Mouse (Mus musculus): ENCODE results near the gene Ptprn. TPM values are rescaled to one million over a fixed set of nuclear protein-coding genes. Genes with fewer than 3 reads are reported as not detected.

Gene Ptprn
- polyA plus RNA-seq, 1 experiment from 2014 or later: 4.3 TPM

DNA sequence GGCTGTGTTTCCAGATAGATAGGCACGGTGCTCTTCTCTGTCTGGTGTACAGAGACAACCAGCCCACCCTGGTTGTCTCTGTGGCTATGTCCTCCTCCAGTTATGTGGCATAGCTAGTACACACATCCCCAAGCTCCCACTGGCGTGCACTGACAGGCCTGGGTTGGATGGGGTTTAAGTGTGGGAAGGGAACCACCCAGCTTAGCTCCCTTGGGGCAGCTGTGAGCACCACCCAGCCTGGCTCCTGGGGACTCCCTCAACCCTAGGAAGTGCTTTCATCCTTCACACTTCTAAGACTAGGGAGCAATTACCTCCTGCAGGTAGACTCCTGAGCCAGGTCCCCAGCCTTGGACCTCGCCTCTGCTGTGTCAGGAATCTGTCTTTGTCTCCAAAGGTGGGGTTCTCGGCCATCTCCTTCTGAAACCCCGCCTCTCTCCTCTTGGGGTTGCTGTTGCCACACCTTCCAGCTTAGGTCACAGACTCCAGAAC, 32.6 kb downstream of the Ptprn start, which contains the start of gene A630095N17Rik:
TSS of gene A630095N17Rik (minus strand) at position 439 of the 489 bp plus-strand sequence.
- H3K9me3 ChIP-seq (ENCODE audit: control insufficient read depth, low read length): no peaks in the 10 kb centered on the region

GRCm38 (mm10) chr1:75231224-75231623, 33.1 kb downstream of the Ptprn start:
- H3K4me1 ChIP-seq (replicated peaks; ENCODE audit: control insufficient read depth, insufficient read depth, low read length): no peaks in the 10 kb centered on the region
- no peak overlapping the region for H3K4me2 ChIP-seq (ENCODE audit: low read depth, low read length, severe bottlenecking)
- DNase-seq (ENCODE audit: low spot score) (no peak), ATAC-seq (replicated peaks; ENCODE audit: low FRiP score) (no peak)
- H3K27me3 ChIP-seq (ENCODE audit: control insufficient read depth, insufficient read depth, low read length): no peaks in the 10 kb centered on the region
- H3K27ac ChIP-seq (ENCODE audit: low read depth, low read length): no peak overlapping the region
- H3K9ac ChIP-seq (ENCODE audit: low read length): no peak overlapping the region
- 76% methylated on average over 4 of the region's 4 CpGs for WGBS
- no peaks in the 10 kb centered on the region for H3K36me3 ChIP-seq (ENCODE audit: control insufficient read depth, insufficient read depth, low read length)
- no peak overlapping the region for H3K4me3 ChIP-seq (ENCODE audit: low read depth, low read length)
- no peaks in the 10 kb centered on the region for H3K9me3 ChIP-seq (ENCODE audit: control insufficient read depth, low read length)

More for the DNA sequence above, 32.6 kb downstream of the Ptprn start, which contains the start of gene A630095N17Rik:
- no peaks in the 10 kb centered on the region for H3K36me3 ChIP-seq (ENCODE audit: control insufficient read depth, insufficient read depth, low read length)
- H3K27me3 ChIP-seq (ENCODE audit: control insufficient read depth, insufficient read depth, low read length): no peaks in the 10 kb centered on the region
- 71% methylated on average over 5 of the region's 5 CpGs for WGBS
- H3K4me2 ChIP-seq (ENCODE audit: low read depth, low read length, severe bottlenecking): no peak within 1 kb of the TSS
- no peak within 1 kb of the TSS for H3K27ac ChIP-seq (ENCODE audit: low read depth, low read length)
- ATAC-seq (replicated peaks; ENCODE audit: low FRiP score) (no peak), DNase-seq (ENCODE audit: low spot score) (no peak)
- H3K4me1 ChIP-seq (replicated peaks; ENCODE audit: control insufficient read depth, insufficient read depth, low read length): peaks cover under 1% of the 10 kb centered on the region; the same call in 1 of the 2 replicates
- H3K9ac ChIP-seq (ENCODE audit: low read length): no peak within 1 kb of the TSS
- H3K4me3 ChIP-seq (ENCODE audit: low read depth, low read length): no peak within 1 kb of the TSS

GRCm38 (mm10) chr1:75230335-75230994, 33.8 kb downstream of the Ptprn start:
- Histone ChIP-seq H3K27ac (ENCODE audit: low read depth, low read length) (no peak overlapping the region), H3K4me2 (ENCODE audit: low read depth, low read length, severe bottlenecking) (no peak overlapping the region), H3K4me3 (ENCODE audit: low read depth, low read length) (no peak overlapping the region), H3K9ac (ENCODE audit: low read length) (no peak overlapping the region), H3K27me3 (ENCODE audit: control insufficient read depth, insufficient read depth, low read length) (no peaks in the 10 kb centered on the region), H3K9me3 (ENCODE audit: control insufficient read depth, low read length) (no peaks in the 10 kb centered on the region), H3K36me3 (ENCODE audit: control insufficient read depth, insufficient read depth, low read length) (no peaks in the 10 kb centered on the region), H3K4me1 (replicated peaks; ENCODE audit: control insufficient read depth, insufficient read depth, low read length) (no peaks in the 10 kb centered on the region)
- WGBS: 71% methylated on average over 7 of the region's 7 CpGs
- DNase-seq (ENCODE audit: low spot score): no peak
- ATAC-seq (replicated peaks; ENCODE audit: low FRiP score): no peak

GRCm38 (mm10) chr1:75229158-75229557, 35.1 kb downstream of the Ptprn start:
- no peak for ATAC-seq (replicated peaks; ENCODE audit: low FRiP score)
- Histone ChIP-seq H3K36me3 (ENCODE audit: control insufficient read depth, insufficient read depth, low read length) (no peaks in the 10 kb centered on the region), H3K27ac (ENCODE audit: low read depth, low read length) (no peak overlapping the region), H3K4me2 (ENCODE audit: low read depth, low read length, severe bottlenecking) (no peak overlapping the region), H3K4me1 (replicated peaks; ENCODE audit: control insufficient read depth, insufficient read depth, low read length) (no peaks in the 10 kb centered on the region), H3K9me3 (ENCODE audit: control insufficient read depth, low read length) (no peaks in the 10 kb centered on the region), H3K4me3 (ENCODE audit: low read depth, low read length) (no peak overlapping the region), H3K27me3 (ENCODE audit: control insufficient read depth, insufficient read depth, low read length) (no peaks in the 10 kb centered on the region), H3K9ac (ENCODE audit: low read length) (no peak overlapping the region)
- 83% methylated on average over 4 of the region's 4 CpGs for WGBS
- DNase-seq (ENCODE audit: low spot score): no peak

DNA sequence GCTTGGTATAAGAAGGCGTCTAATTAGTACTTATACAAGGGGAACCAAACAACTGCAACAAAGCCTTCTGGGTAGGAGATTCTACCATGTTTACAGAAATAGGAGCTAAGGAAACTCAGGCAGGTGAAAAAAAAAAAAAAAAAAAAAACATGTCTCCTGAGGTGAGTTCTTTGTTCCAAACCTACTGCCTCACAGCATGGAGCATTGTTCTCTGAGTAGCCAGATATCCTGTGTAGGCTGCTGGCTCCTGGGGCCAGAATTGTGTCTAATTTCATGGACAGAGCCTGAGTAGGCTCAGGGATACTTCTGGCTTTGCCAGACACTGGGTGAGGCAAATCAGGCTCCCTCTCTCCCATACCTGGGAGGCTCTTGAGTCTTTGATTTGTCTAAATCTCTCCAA, 36.6 kb downstream of the Ptprn start:
- WGBS: 59% methylated on average over 1 of the region's 1 CpGs

DNA sequence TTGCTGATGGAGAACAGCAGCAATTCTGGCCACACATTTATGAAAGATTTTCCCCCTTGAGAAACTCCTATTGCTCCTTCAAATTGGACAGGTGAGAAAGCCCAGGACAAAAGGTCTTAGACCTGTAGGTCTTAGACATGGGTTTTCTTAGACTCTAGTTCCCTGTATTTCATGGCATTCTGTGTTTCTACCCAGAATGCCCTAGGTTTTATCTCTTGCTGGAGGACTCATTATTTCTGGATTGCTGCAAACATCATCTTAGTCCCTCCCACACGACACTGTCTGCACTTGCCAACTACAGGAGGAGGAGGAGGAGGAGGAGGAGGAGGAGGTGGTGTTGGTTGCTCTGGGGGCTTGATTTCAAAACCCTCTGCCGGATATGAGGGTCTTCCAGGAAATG, 38.2 kb downstream of the Ptprn start:
- ATAC-seq (replicated peaks; ENCODE audit: low FRiP score) (no peak), DNase-seq (ENCODE audit: low spot score) (no peak)
- H3K36me3 ChIP-seq (ENCODE audit: control insufficient read depth, insufficient read depth, low read length): no peaks in the 10 kb centered on the region
- H3K4me2 ChIP-seq (ENCODE audit: low read depth, low read length, severe bottlenecking): no peak overlapping the region
- no peaks in the 10 kb centered on the region for H3K9me3 ChIP-seq (ENCODE audit: control insufficient read depth, low read length)
- H3K9ac ChIP-seq (ENCODE audit: low read length): no peak overlapping the region
- no peaks in the 10 kb centered on the region for H3K4me1 ChIP-seq (replicated peaks; ENCODE audit: control insufficient read depth, insufficient read depth, low read length)
- H3K27me3 ChIP-seq (ENCODE audit: control insufficient read depth, insufficient read depth, low read length): peaks cover 5% of the 10 kb centered on the region; the same call in 1 of the 2 replicates
- no peak overlapping the region for H3K4me3 ChIP-seq (ENCODE audit: low read depth, low read length)
- WGBS: 75% methylated on average over 2 of the region's 2 CpGs
- no peak overlapping the region for H3K27ac ChIP-seq (ENCODE audit: low read depth, low read length)

More for the DNA sequence above, 36.6 kb downstream of the Ptprn start:
- Histone ChIP-seq H3K4me3 (ENCODE audit: low read depth, low read length) (no peak overlapping the region), H3K27me3 (ENCODE audit: control insufficient read depth, insufficient read depth, low read length) (0 out of 2 replicates have a peak, but pooled peaks cover 1% of the 10 kb centered on the region), H3K9ac (ENCODE audit: low read length) (no peak overlapping the region), H3K4me2 (ENCODE audit: low read depth, low read length, severe bottlenecking) (no peak overlapping the region), H3K27ac (ENCODE audit: low read depth, low read length) (no peak overlapping the region), H3K36me3 (ENCODE audit: control insufficient read depth, insufficient read depth, low read length) (no peaks in the 10 kb centered on the region), H3K9me3 (ENCODE audit: control insufficient read depth, low read length) (no peaks in the 10 kb centered on the region), H3K4me1 (replicated peaks; ENCODE audit: control insufficient read depth, insufficient read depth, low read length) (no peaks in the 10 kb centered on the region)
- DNase-seq (ENCODE audit: low spot score) (no peak), ATAC-seq (replicated peaks; ENCODE audit: low FRiP score) (no peak)

GRCm38 (mm10) chr1:75225473-75225872, 38.8 kb downstream of the Ptprn start:
- WGBS: 71% methylated on average over 3 of the region's 3 CpGs
- Histone ChIP-seq H3K27me3 (ENCODE audit: control insufficient read depth, insufficient read depth, low read length) (peaks cover 11% of the 10 kb centered on the region), H3K9me3 (ENCODE audit: control insufficient read depth, low read length) (no peaks in the 10 kb centered on the region), H3K4me1 (replicated peaks; ENCODE audit: control insufficient read depth, insufficient read depth, low read length) (no peaks in the 10 kb centered on the region), H3K4me3 (ENCODE audit: low read depth, low read length) (no peak overlapping the region), H3K27ac (ENCODE audit: low read depth, low read length) (no peak overlapping the region), H3K4me2 (ENCODE audit: low read depth, low read length, severe bottlenecking) (no peak overlapping the region), H3K9ac (ENCODE audit: low read length) (no peak overlapping the region), H3K36me3 (ENCODE audit: control insufficient read depth, insufficient read depth, low read length) (no peaks in the 10 kb centered on the region)
- no peak for ATAC-seq (replicated peaks; ENCODE audit: low FRiP score)
- DNase-seq (ENCODE audit: low spot score): no peak

DNA sequence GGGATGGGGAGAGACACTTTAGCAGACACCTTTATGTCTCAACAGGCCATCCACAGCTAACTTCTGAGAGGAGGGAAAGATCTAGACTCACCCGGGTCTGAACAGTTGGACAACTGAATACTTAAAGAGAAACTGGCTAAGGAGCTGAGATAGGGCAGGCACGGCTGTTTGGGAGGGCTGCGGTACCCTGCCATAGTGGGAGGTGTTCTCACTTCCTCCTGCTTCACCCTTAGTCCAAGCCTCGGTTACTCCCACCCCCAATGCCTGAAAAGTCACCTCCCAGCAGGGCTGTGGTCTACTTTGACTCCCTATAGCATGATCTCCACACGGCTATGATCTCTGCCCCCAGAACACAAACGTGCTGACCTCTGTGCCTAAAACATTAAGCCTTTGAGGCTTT, 40.8 kb downstream of the Ptprn start:
- Histone ChIP-seq H3K27me3 (ENCODE audit: control insufficient read depth, insufficient read depth, low read length) (peaks cover 30% of the 10 kb centered on the region), H3K9me3 (ENCODE audit: control insufficient read depth, low read length) (no peaks in the 10 kb centered on the region), H3K4me2 (ENCODE audit: low read depth, low read length, severe bottlenecking) (no peak overlapping the region), H3K27ac (ENCODE audit: low read depth, low read length) (no peak overlapping the region), H3K4me1 (replicated peaks; ENCODE audit: control insufficient read depth, insufficient read depth, low read length) (peaks cover 9% of the 10 kb centered on the region), H3K4me3 (ENCODE audit: low read depth, low read length) (no peak overlapping the region), H3K36me3 (ENCODE audit: control insufficient read depth, insufficient read depth, low read length) (no peaks in the 10 kb centered on the region), H3K9ac (ENCODE audit: low read length) (no peak overlapping the region)
- ATAC-seq (replicated peaks; ENCODE audit: low FRiP score): no peak
- WGBS: 73% methylated on average over 6 of the region's 6 CpGs
- no peak for DNase-seq (ENCODE audit: low spot score)

DNA sequence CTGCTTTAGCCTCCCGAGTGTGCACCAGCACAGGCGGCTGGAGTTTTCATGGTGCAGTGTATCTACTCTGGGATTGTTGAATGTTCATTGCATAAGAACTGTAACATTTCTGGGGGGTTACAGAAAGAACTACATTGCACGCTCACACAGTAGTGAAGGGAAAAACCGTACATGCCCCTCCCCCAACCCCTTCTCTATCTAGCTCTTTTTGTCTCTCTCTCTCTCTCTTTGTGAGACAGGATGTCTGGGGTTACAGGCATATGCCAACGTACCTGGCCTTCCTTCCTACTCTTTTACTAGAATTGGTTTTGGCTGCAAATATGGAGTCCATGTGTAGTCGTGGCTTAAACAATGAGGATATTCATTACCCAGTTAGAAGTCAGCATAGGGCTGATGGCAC, 41.4 kb downstream of the Ptprn start:
- Histone ChIP-seq H3K4me2 (ENCODE audit: low read depth, low read length, severe bottlenecking) (no peak overlapping the region), H3K27ac (ENCODE audit: low read depth, low read length) (no peak overlapping the region), H3K27me3 (ENCODE audit: control insufficient read depth, insufficient read depth, low read length) (peaks cover 36% of the 10 kb centered on the region), H3K4me3 (ENCODE audit: low read depth, low read length) (no peak overlapping the region), H3K36me3 (ENCODE audit: control insufficient read depth, insufficient read depth, low read length) (no peaks in the 10 kb centered on the region), H3K4me1 (replicated peaks; ENCODE audit: control insufficient read depth, insufficient read depth, low read length) (peaks cover 12% of the 10 kb centered on the region), H3K9me3 (ENCODE audit: control insufficient read depth, low read length) (no peaks in the 10 kb centered on the region), H3K9ac (ENCODE audit: low read length) (no peak overlapping the region)
- DNase-seq (ENCODE audit: low spot score) (no peak), ATAC-seq (replicated peaks; ENCODE audit: low FRiP score) (no peak)
- WGBS: 82% methylated on average over 6 of the region's 6 CpGs
